Mouse (Mus musculus) embryonic stem cell, embryonic (primary cell): ENCODE measurements around the gene Klhdc1.

Source experiments
- CTCF ChIA-PET, 4 experiments: fragments of 300-600 bp in 2 of 4; fragments of 350-600 bp in 2 of 4; sonication (Branson Sonifier 250); formaldehyde crosslinking; loops; one replicate each; lab custom pipeline; 2022; ENCODE audit warnings: inconsistent platforms in 2 of 4; lab: Charles Lee
- POLR2A ChIA-PET, 4 experiments: fragments of 300-600 bp in 2 of 4; fragments of 350-600 bp in 2 of 4; sonication (Branson Sonifier 250); formaldehyde crosslinking; loops; one replicate each; lab custom pipeline; 2022; ENCODE audit warnings: antibody characterized with exemption in 4 of 4, inconsistent platforms in 1 of 4; lab: Charles Lee

Gene Klhdc1

GRCm38 (mm10) chr12:69213186-69213777 is 27.7 kb upstream of the Klhdc1 start:
- CTCF ChIA-PET, result interaction anchor here (0.6 to 1.8 kb wide), 11 partner anchors 10 to 481 kb away, joined by 3 to 8 read pairs (median 3); partner anchors contain the start of gene Pole2 (in 1 of the 4)
- POLR2A ChIA-PET, result interaction anchor here in 2 of 4 experiments (0.6 to 4.9 kb wide), 5 partner anchors 12 to 29 kb away, joined by 3 to 35 read pairs (median 3); partner anchors contain the start of genes Mgat2 (in 1 of the 2), Pole2 (in 1 of the 2) and Rpl36al (in 1 of the 2)

- ChIA-PET CTCF (interaction anchor here (0.6 to 1.8 kb wide), 8 partner anchors 9 to 480 kb away, joined by 3 to 8 read pairs (median 4); partner anchors contain the start of gene Gm49384 (in 1 of the 4)), POLR2A (interaction anchor here in 3 of 4 experiments (0.6 to 4.9 kb wide), 5 partner anchors 11 to 515 kb away, joined by 3 to 35 read pairs (median 3); partner anchors contain the start of gene Pole2 (in 1 of the 3))
These were observed 26.6 kb upstream of the Klhdc1 start for GRCm38 (mm10) chr12:69214393-69214792.

- ChIA-PET POLR2A (interaction anchor here in 2 of 4 experiments (0.6 to 4.9 kb wide), 4 partner anchors 11 to 117 kb away, joined by 3 to 35 read pairs (median 4); partner anchors contain the start of gene Pole2 (in 1 of the 2)), CTCF (interaction anchor here in 2 of 4 experiments (1.3 to 1.8 kb wide), 2 partner anchors 11 to 12 kb away, joined by 3 to 8 read pairs; partner anchors contain the start of gene Gm49384 (in 1 of the 2))
These were observed 25.8 kb upstream of the Klhdc1 start for GRCm38 (mm10) chr12:69215000-69215785.

GRCm38 (mm10) chr12:69216587-69216986 is 24.4 kb upstream of the Klhdc1 start:
- ChIA-PET CTCF (no interaction called here), POLR2A (interaction anchor here in 1 of 4 experiments (4.9 kb wide), 1 partner anchor 9 kb away, joined by 35 read pairs; the partner anchor contains the start of gene Pole2)

GRCm38 (mm10) chr12:69220613-69221277 is 20.2 kb upstream of the Klhdc1 start:
- ChIA-PET POLR2A (interaction anchor here in 2 of 4 experiments (1.6 kb wide), 3 partner anchors 10 to 52 kb away, joined by 3 to 7 read pairs (median 6); partner anchors contain the start of gene Lrr1 (in 1 of the 2)), CTCF (interaction anchor here in 1 of 4 experiments (0.6 kb wide), 1 partner anchor 109 kb away, joined by 3 read pairs; no protein-coding TSS in a partner anchor)

GRCm38 (mm10) chr12:69227776-69228466 is 13.1 kb upstream of the Klhdc1 start, which contains the start of gene Pole2:
Gene Pole2, minus strand, starts transcription at chr12:69228195.
- POLR2A ChIA-PET, result interaction anchor here in 3 of 4 experiments (0.5 to 5.8 kb wide), 40 partner anchors 9 to 883 kb away, joined by 3 to 35 read pairs (median 4); partner anchors contain the start of genes Rps29 (in 2 of the 3), Arf6 (in 1 of the 3), Gm9887 (in 1 of the 3) and Lrr1 (in 1 of the 3)
- CTCF ChIA-PET, result interaction anchor here in 3 of 4 experiments (0.6 to 1.5 kb wide), 7 partner anchors 14 to 106 kb away, joined by 3 to 8 read pairs (median 3); no protein-coding TSS in a partner anchor

GRCm38 (mm10) chr12:69229251-69229650 is 11.7 kb upstream of the Klhdc1 start:
- ChIA-PET CTCF (interaction anchor here (0.5 to 1.9 kb wide), 30 partner anchors 9 to 774 kb away, joined by 3 to 11 read pairs (median 4); partner anchors contain the start of genes Klhdc1 (in 2 of the 4), Gm49383 (in 1 of the 4) and Lrr1 (in 1 of the 4)), POLR2A (interaction anchor here (0.6 to 3.3 kb wide), 27 partner anchors 9 to 343 kb away, joined by 3 to 17 read pairs (median 3); partner anchors contain the start of genes Rps29 (in 2 of the 4), Gm49383 (in 1 of the 4), Gm49384 (in 1 of the 4) and Klhdc1 (in 1 of the 4))

- CTCF ChIA-PET, result interaction anchor here in 1 of 4 experiments (0.6 kb wide), 1 partner anchor 30 kb away, joined by 4 read pairs; no protein-coding TSS in a partner anchor
- POLR2A ChIA-PET, result no interaction called here
These were observed 5.2 kb upstream of the Klhdc1 start for GRCm38 (mm10) chr12:69235782-69236181.

- POLR2A ChIA-PET, result interaction anchor here in 3 of 4 experiments (0.6 to 1.2 kb wide), 4 partner anchors 8 to 32 kb away, joined by 3 to 5 read pairs (median 4); partner anchors contain the start of gene Pole2 (in 1 of the 3)
- CTCF ChIA-PET, result interaction anchor here in 1 of 4 experiments (0.6 kb wide), 1 partner anchor 9 kb away, joined by 3 read pairs; no protein-coding TSS in a partner anchor
These were observed 2.7 kb upstream of the Klhdc1 start for GRCm38 (mm10) chr12:69238284-69238683.

GRCm38 (mm10) chr12:69241405-69241770 is 412 bp downstream of the Klhdc1 start:
- CTCF ChIA-PET, result interaction anchor here in 3 of 4 experiments (0.6 to 1.9 kb wide), 3 partner anchors 12 to 13 kb away, joined by 4 to 6 read pairs (median 4); no protein-coding TSS in a partner anchor
- POLR2A ChIA-PET, result interaction anchor here in 3 of 4 experiments (0.6 to 2.1 kb wide), 7 partner anchors 10 to 459 kb away, joined by 3 to 10 read pairs (median 3); partner anchors contain the start of gene Pole2 (in 1 of the 3)

- POLR2A ChIA-PET, result interaction anchor here in 3 of 4 experiments (0.6 to 2.1 kb wide), 9 partner anchors 9 to 87 kb away, joined by 3 to 10 read pairs (median 4); partner anchors contain the start of gene Pole2 (in 1 of the 3)
- CTCF ChIA-PET, result interaction anchor here in 2 of 4 experiments (1.8 to 1.9 kb wide), 2 partner anchors 13 kb away, joined by 4 to 6 read pairs; no protein-coding TSS in a partner anchor
These were observed 925 bp downstream of the Klhdc1 start for GRCm38 (mm10) chr12:69241771-69242431.

GRCm38 (mm10) chr12:69249766-69250165 is 8.8 kb downstream of the Klhdc1 start:
- ChIA-PET POLR2A (interaction anchor here in 1 of 4 experiments (1.0 to 4.8 kb wide), 2 partner anchors 21 to 92 kb away, joined by 3 to 17 read pairs; partner anchors contain the start of gene Pole2), CTCF (no interaction called here)

- ChIA-PET CTCF (interaction anchor here in 1 of 4 experiments (1.3 kb wide), 1 partner anchor 21 kb away, joined by 5 read pairs; no protein-coding TSS in a partner anchor), POLR2A (interaction anchor here in 2 of 4 experiments (0.6 to 4.8 kb wide), 4 partner anchors 9 to 92 kb away, joined by 3 to 17 read pairs (median 3); partner anchors contain the start of genes Pole2 (in 1 of the 2) and Rps29 (in 1 of the 2))
These were observed 9.8 kb downstream of the Klhdc1 start for GRCm38 (mm10) chr12:69250756-69251155.

GRCm38 (mm10) chr12:69253806-69254205 is 12.8 kb downstream of the Klhdc1 start:
- ChIA-PET POLR2A (interaction anchor here in 1 of 4 experiments (1.0 to 4.8 kb wide), 2 partner anchors 26 to 45 kb away, joined by 3 to 17 read pairs; partner anchors contain the start of gene Pole2), CTCF (no interaction called here)

GRCm38 (mm10) chr12:69257836-69258235 is 16.9 kb downstream of the Klhdc1 start:
- ChIA-PET POLR2A (interaction anchor here in 2 of 4 experiments (1.2 to 1.8 kb wide), 3 partner anchors 14 to 101 kb away, joined by 4 to 7 read pairs (median 5); no protein-coding TSS in a partner anchor), CTCF (interaction anchor here in 1 of 4 experiments (0.7 kb wide), 1 partner anchor 165 kb away, joined by 3 read pairs; no protein-coding TSS in a partner anchor)
